Mouse (Mus musculus) erythroblast, embryonic 14.5 days (primary cell): ENCODE results near the gene Mlh3. TPM values are rescaled to one million over a fixed set of nuclear protein-coding genes. Genes with fewer than 3 reads are reported as not detected.
A peak's percentile ranks its signal among the peaks of the same experiment; 100 is the strongest.

Source experiments
- H3K27me3 ChIP-seq: 2 replicates; pipeline ENCODE4 v1.6.1; 2012; ENCODE audit warnings: inconsistent platforms; ENCODE audit not compliant: control insufficient read depth
- H3K36me3 ChIP-seq: 2 replicates; pipeline ENCODE4 v1.6.1; 2012; ENCODE audit warnings: mild to moderate bottlenecking, inconsistent platforms; ENCODE audit not compliant: control insufficient read depth
- H3K4me1 ChIP-seq: 2 replicates; pipeline ENCODE4 v1.6.1; 2012; ENCODE audit warnings: inconsistent platforms; ENCODE audit not compliant: control insufficient read depth
- H3K4me3 ChIP-seq: replicated peaks from 2 replicates; pipeline ENCODE3; 2012; ENCODE audit warnings: moderate library complexity, mild to moderate bottlenecking, inconsistent platforms
- H3K9me3 ChIP-seq: 2 replicates; pipeline ENCODE4 v1.6.1; 2012; ENCODE audit warnings: low read length, inconsistent platforms, mixed read lengths; ENCODE audit not compliant: control insufficient read depth
- GATA1 ChIP-seq: IDR thresholded peaks from 2 replicates; pipeline ENCODE4 v1.6.1; 2012; ENCODE audit warnings: low read length, inconsistent platforms, mixed read lengths
- TAL1 ChIP-seq: IDR thresholded peaks from 3 replicates; pipeline ENCODE4 v1.6.1; 2012; ENCODE audit warnings: low read length, inconsistent platforms, mixed read lengths
- polyA plus RNA-seq: library from polyadenylated mRNA; stranded (reverse); fragments of >175 nt; gene quantifications from 2 replicates; pipeline ENCODE4 v1.2.3, GENCODE M21; 2012

The Mlh3 gene
- polyA plus RNA-seq, 1 experiment = 0.04 TPM

DNA sequence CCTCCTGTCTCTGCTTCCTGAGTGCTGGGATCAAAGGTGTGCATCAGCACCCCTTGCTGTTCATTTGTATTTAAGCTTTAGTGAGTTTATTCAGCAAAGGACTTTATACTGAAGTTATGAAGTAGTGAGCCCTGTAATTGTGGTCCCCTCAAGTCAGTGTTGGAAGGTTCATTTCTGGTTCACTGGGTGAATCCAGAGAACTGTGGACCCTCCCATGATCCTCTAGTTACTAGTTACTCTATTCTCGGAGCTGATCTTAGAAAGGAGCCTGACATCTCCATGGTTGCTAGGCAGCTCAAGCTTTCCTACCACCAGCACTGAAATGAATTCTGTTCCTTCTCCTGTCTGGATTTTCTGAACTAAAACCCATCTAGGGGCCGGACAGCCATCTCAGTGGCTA, 25.1 kb upstream of the Mlh3 start:
- peaks cover 14% of the 10 kb centered on the region for H3K36me3 ChIP-seq
- H3K4me3 ChIP-seq = no peak overlapping the region
- H3K4me1 ChIP-seq = no peaks in the 10 kb centered on the region
- TF ChIP-seq TAL1 (no peak), GATA1 (no peak)
- H3K27me3 ChIP-seq = peaks cover 3% of the 10 kb centered on the region
- no peaks in the 10 kb centered on the region; the same call in 1 of the 2 replicates for H3K9me3 ChIP-seq

DNA sequence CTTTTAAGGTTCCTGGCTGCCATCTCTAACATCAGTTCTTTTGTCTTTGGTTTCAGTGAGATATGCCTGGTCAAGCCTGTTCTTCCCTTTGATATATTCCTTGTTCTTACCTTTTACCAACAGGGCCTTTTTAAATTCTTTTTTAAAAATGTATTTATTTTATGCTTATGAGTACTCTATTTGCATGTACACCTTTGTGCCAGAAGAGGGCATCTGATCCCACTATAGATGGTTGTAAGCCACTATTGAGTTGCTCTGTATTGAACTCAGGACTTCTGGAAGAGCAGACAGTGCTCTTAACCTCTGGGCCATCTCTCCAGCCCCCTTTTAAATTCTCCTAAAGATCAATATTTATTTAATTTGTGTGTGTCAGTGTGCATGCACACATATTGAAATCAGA, 22.5 kb upstream of the Mlh3 start:
- H3K4me1 ChIP-seq = peaks cover 9% of the 10 kb centered on the region
- H3K27me3 ChIP-seq = peaks cover 28% of the 10 kb centered on the region
- H3K9me3 ChIP-seq = no peaks in the 10 kb centered on the region; the same call in 1 of the 2 replicates
- TF ChIP-seq TAL1 (no peak), GATA1 (no peak)
- H3K36me3 ChIP-seq = no peaks in the 10 kb centered on the region
- no peak overlapping the region for H3K4me3 ChIP-seq

- H3K36me3 ChIP-seq = no peaks in the 10 kb centered on the region
- no peak for TF ChIP-seq GATA1
- no peak for TF ChIP-seq TAL1
- peaks cover 15% of the 10 kb centered on the region for H3K4me1 ChIP-seq
- no peak overlapping the region for H3K4me3 ChIP-seq
- H3K27me3 ChIP-seq = peaks cover 31% of the 10 kb centered on the region
- no peaks in the 10 kb centered on the region; the same call in 1 of the 2 replicates for H3K9me3 ChIP-seq
These were observed 21.9 kb upstream of the Mlh3 start for GRCm38 (mm10) chr12:85292288-85292687.

- H3K27me3 ChIP-seq = peaks cover 31% of the 10 kb centered on the region
- H3K36me3 ChIP-seq = no peaks in the 10 kb centered on the region
- no peak overlapping the region for H3K4me3 ChIP-seq
- peaks cover 15% of the 10 kb centered on the region for H3K4me1 ChIP-seq
- TF ChIP-seq TAL1 = no peak
- no peak for TF ChIP-seq GATA1
- no peaks in the 10 kb centered on the region; the same call in 1 of the 2 replicates for H3K9me3 ChIP-seq
These were observed 21.1 kb upstream of the Mlh3 start for GRCm38 (mm10) chr12:85291541-85291940.

- Histone ChIP-seq H3K36me3 (no peaks in the 10 kb centered on the region), H3K4me3 (no peak overlapping the region), H3K4me1 (peaks cover 15% of the 10 kb centered on the region), H3K27me3 (peaks cover 31% of the 10 kb centered on the region), H3K9me3 (no peaks in the 10 kb centered on the region; the same call in 1 of the 2 replicates)
- TF ChIP-seq GATA1 (no peak), TAL1 (no peak)
These were observed 20.2 kb upstream of the Mlh3 start for GRCm38 (mm10) chr12:85290633-85291032.

- TF ChIP-seq TAL1 = no peak
- no peak for TF ChIP-seq GATA1
- peaks cover 31% of the 10 kb centered on the region for H3K27me3 ChIP-seq
- H3K4me1 ChIP-seq = peaks cover 15% of the 10 kb centered on the region
- no peak overlapping the region for H3K4me3 ChIP-seq
- no peaks in the 10 kb centered on the region; the same call in 1 of the 2 replicates for H3K9me3 ChIP-seq
- no peaks in the 10 kb centered on the region for H3K36me3 ChIP-seq
These were observed 19.0 kb upstream of the Mlh3 start for GRCm38 (mm10) chr12:85289157-85290000.

GRCm38 (mm10) chr12:85288486-85289156, 18.2 kb upstream of the Mlh3 start, which contains the start of gene Zc2hc1c:
TSS of gene Zc2hc1c (plus strand) at chr12:85288591.
- H3K9me3 ChIP-seq = no peaks in the 10 kb centered on the region
- no peak for TF ChIP-seq GATA1
- no peak for TF ChIP-seq TAL1
- H3K4me1 ChIP-seq = peaks cover 15% of the 10 kb centered on the region
- peak within 1 kb of the TSS; percentile 65 for H3K4me3 ChIP-seq
- peaks cover 31% of the 10 kb centered on the region for H3K27me3 ChIP-seq
- no peaks in the 10 kb centered on the region for H3K36me3 ChIP-seq

- Histone ChIP-seq H3K4me3 (peak within 1 kb of the TSS; percentile 65), H3K36me3 (no peaks in the 10 kb centered on the region), H3K4me1 (peaks cover 15% of the 10 kb centered on the region), H3K27me3 (peaks cover 31% of the 10 kb centered on the region), H3K9me3 (no peaks in the 10 kb centered on the region)
- no peak for TF ChIP-seq GATA1
- TF ChIP-seq TAL1 = no peak
These were observed 17.5 kb upstream of the Mlh3 start, which contains the start of gene Acyp1 for GRCm38 (mm10) chr12:85287809-85288485. TSS of gene Acyp1 (minus strand) at chr12:85288438.

DNA sequence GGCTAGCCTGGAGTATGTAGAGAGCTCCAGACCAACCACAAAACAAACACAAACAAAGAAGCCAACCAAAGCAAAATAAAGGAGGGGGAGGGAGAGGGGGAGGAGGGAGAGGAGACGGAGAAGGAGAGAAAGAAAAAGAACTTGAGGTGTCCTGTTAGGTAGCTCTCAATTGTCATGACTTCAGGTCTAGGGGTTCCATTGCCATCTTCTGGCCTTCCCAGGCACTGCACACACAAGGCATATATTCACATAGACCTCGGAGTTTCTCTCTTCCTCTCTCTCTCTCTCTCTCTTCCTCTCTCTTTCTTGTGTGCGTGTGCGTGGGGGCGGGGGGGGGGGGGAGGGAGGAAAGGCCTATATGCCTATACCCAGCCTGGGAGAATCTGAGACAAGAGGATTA, 16.5 kb upstream of the Mlh3 start:
- Histone ChIP-seq H3K4me3 (no peak overlapping the region), H3K36me3 (no peaks in the 10 kb centered on the region), H3K9me3 (no peaks in the 10 kb centered on the region), H3K4me1 (peaks cover 15% of the 10 kb centered on the region), H3K27me3 (peaks cover 31% of the 10 kb centered on the region)
- no peak for TF ChIP-seq TAL1
- no peak for TF ChIP-seq GATA1
